Mouse (Mus musculus) liver, adult 2 months (tissue): Measurements from ENCODE around the gene Gpr68. TPM values are rescaled to one million over a fixed set of nuclear protein-coding genes. Genes with fewer than 3 reads are reported as not detected.

Experiments
- DNase-seq: peaks from one replicate; pipeline ENCODE4 v3.0.0-alpha.2; 2011; ENCODE audit warnings: low read depth, low spot score; ENCODE audit errors: extremely low read depth
- H3K27ac ChIP-seq: fragments of 200-500 bp; replicated peaks from 2 replicates; pipeline ENCODE4 v1.5.1; 2012; ENCODE audit warnings: low read depth, mild to moderate bottlenecking, control low read depth, inconsistent platforms, low read length; ENCODE audit not compliant: insufficient read depth
- H3K27me3 ChIP-seq: fragments of 200-500 bp; 2 replicates; pipeline ENCODE4 v1.6.1; 2012; ENCODE audit warnings: mild to moderate bottlenecking, moderate library complexity, low read length, inconsistent platforms; ENCODE audit not compliant: control insufficient read depth, insufficient read depth
- H3K36me3 ChIP-seq: fragments of 200-500 bp; 2 replicates; pipeline ENCODE4 v1.6.1; 2012; ENCODE audit warnings: low read length, inconsistent platforms; ENCODE audit not compliant: control insufficient read depth, insufficient read depth
- H3K4me1 ChIP-seq: fragments of 200-500 bp; 2 replicates; pipeline ENCODE4 v1.6.1; 2011; ENCODE audit warnings: low read length; ENCODE audit not compliant: control insufficient read depth, insufficient read depth
- H3K4me3 ChIP-seq: fragments of 200-500 bp; 2 replicates; pipeline ENCODE4 v1.5.1; 2011; ENCODE audit warnings: low read depth, mild to moderate bottlenecking, control low read depth, low read length, moderate library complexity; ENCODE audit not compliant: insufficient read depth
- H3K79me2 ChIP-seq: fragments of 200-500 bp; 2 replicates; pipeline ENCODE4 v1.6.1; 2012; ENCODE audit warnings: inconsistent platforms, mild to moderate bottlenecking, low read length, moderate library complexity; ENCODE audit not compliant: control insufficient read depth, insufficient read depth
- H3K9ac ChIP-seq: fragments of 200-500 bp; 2 replicates; pipeline ENCODE4 v1.6.1; 2012; ENCODE audit warnings: low read depth, mild to moderate bottlenecking, control low read depth, inconsistent platforms, low read length
- CTCF ChIP-seq: fragments of 200-500 bp; IDR thresholded peaks from 2 replicates; pipeline ENCODE4 v1.5.1; 2011; ENCODE audit warnings: low read depth, low read length, control low read depth
- POLR2A ChIP-seq: fragments of 200-500 bp; IDR thresholded peaks from 2 replicates; pipeline ENCODE4 v1.6.1; 2011; ENCODE audit warnings: low read length, control low read depth; ENCODE audit not compliant: insufficient read depth; ENCODE audit errors: extremely low read depth
- WGBS: fragments of 180-500 bp; shearing (Covaris S2); methylation state at CpG from one replicate; pipeline ENCODE4 v1.1.7; 2018; 5-methylcytosine and 5-hydroxymethylcytosine counted together
- polyA plus RNA-seq: library from polyadenylated mRNA; depleted of rRNA; stranded (reverse); fragments of >200 nt; gene quantifications from 2 replicates; pipeline ENCODE4 v1.2.3, GENCODE M21; 2012; rRNA removed
- total RNA-seq: library from RNA; depleted of rRNA; stranded (reverse); fragments of >200 nt; gene quantifications from 2 replicates; pipeline ENCODE4 v1.2.3, GENCODE M21; 2014; rRNA removed

The Gpr68 gene
- total and polyA plus RNA-seq, 2 experiments = 0.09 to 0.28 TPM

- DNase-seq = peak; percentile 69
- H3K27me3 ChIP-seq = no peaks in the 10 kb centered on the region
- H3K4me3 ChIP-seq = no peak overlapping the region
- no peak overlapping the region for H3K9ac ChIP-seq
- H3K79me2 ChIP-seq = no peaks in the 10 kb centered on the region
- TF ChIP-seq CTCF (no peak), POLR2A (no peak)
- H3K4me1 ChIP-seq = peaks cover 4% of the 10 kb centered on the region; the same call in 1 of the 2 replicates
- no peak overlapping the region for H3K27ac ChIP-seq
- 75% methylated on average over 2 of the region's 2 CpGs for WGBS
- peaks cover 7% of the 10 kb centered on the region for H3K36me3 ChIP-seq
These were observed 77.0 kb downstream of the Gpr68 start for GRCm38 (mm10) chr12:100831021-100831420.

Other genes starting within 250 kb of the Gpr68 start
- gene Rps6ka5, start 181.2 kb downstream of the Gpr68 start, total RNA-seq = 1.7 and 2.0 TPM in 2 replicates
- 0.24 and 0.29 TPM in 2 replicates for gene Rps6ka5, start 181.2 kb downstream of the Gpr68 start, polyA plus RNA-seq
- 28.9 and 36.8 TPM in 2 replicates for gene Dglucy, start 129.1 kb downstream of the Gpr68 start, total RNA-seq
- gene Dglucy, start 129.1 kb downstream of the Gpr68 start, polyA plus RNA-seq = 35.2 and 38.5 TPM in 2 replicates
- gene Ccdc88c, start 120.9 kb upstream of the Gpr68 start, total RNA-seq = 1.3 and 1.7 TPM in 2 replicates
- gene Ccdc88c, start 120.9 kb upstream of the Gpr68 start, polyA plus RNA-seq = 0.58 and 1.1 TPM in 2 replicates
- 40.7 and 41.9 TPM in 2 replicates for gene Ppp4r3a, start 175.5 kb upstream of the Gpr68 start, total RNA-seq
- 11.6 and 12.2 TPM in 2 replicates for gene Ppp4r3a, start 175.5 kb upstream of the Gpr68 start, polyA plus RNA-seq